Mouse (Mus musculus) mouse trophoblast stem cell (cell line): ENCODE measurements around the gene Bard1.

Experiments used
- in situ Hi-C, 2 experiments: fragments of 300-500 bp; cut with MseI, MboI; formaldehyde crosslinking; loops; 2 replicates in 1 of 2; 3 replicates in 1 of 2; pipeline ENCODE4 v1.15.1; 2025

Gene Bard1

GRCm38 (mm10) chr1:71102344-71103173, at the start of gene Bard1:
Bard1 (minus strand) TSS chr1:71103146.
- in situ Hi-C loops = no loop called here

- in situ Hi-C loops = no loop called here
Observed at GRCm38 (mm10) chr1:71127171-71127570, 24.2 kb upstream of the Bard1 start.

DNA sequence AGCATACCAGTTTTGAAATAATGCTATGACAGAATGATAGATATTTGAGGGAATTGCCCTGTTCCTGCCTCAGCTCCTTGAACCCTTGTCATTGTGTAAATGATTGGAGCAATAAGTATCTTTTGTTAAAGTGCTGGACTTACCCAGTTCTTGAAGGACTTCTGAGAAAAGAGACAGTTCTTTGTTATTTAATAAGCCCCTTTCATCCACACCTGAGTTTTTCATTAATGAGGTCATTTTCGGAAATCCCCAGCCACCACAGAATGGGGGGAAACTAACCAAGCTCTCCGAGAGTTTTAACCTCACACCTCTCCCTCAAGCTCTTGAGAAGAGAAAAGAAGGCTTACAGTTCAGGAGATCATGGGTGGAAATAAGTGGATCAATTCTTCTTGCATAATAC, 15.6 kb upstream of the Bard1 start:
- in situ Hi-C loops = no loop called here

GRCm38 (mm10) chr1:71117253-71117652, 14.3 kb upstream of the Bard1 start:
- in situ Hi-C loops = no loop called here

DNA sequence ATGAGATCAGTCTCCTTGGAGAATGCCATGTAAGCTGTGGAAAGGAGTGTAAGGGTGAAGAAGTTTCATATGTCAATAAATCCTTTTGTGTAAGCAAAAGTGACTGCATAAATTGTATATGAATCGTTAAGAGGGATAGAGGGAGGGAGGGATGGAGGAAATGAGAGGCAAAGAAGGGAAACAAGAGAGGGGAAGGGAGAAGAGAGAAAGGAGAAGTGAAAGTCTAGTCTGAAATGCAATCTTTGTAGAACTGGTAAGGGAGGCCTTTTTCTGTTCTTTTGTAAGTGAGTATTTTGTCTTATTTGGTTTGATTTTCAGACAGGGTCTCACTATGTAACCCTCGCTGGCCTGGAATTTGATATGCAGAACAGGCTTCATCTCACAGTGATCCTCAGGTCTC, 12.8 kb upstream of the Bard1 start:
- in situ Hi-C loops = no loop called here

DNA sequence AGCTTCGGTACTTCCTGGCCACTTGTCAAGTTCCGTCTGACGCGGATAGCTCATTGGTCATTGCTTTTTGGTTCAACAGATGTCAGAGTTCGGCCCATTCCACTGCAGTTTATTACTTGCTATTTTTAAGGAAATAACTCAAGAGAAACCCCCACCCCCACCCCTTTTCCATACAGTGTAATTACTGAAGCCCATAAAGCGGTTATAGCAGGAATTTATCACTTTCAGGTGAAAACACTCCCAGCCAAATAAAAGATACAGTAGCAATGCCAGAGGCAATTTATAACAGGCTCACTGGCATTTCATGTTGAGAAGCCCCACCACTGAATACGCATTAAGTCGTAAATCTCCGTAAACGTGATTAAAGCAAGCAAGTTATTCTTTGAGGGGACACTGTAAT, 6.9 kb upstream of the Bard1 start:
- in situ Hi-C loops = no loop called here

GRCm38 (mm10) chr1:71106127-71106526, 3.2 kb upstream of the Bard1 start:
- in situ Hi-C loops = no loop called here

DNA sequence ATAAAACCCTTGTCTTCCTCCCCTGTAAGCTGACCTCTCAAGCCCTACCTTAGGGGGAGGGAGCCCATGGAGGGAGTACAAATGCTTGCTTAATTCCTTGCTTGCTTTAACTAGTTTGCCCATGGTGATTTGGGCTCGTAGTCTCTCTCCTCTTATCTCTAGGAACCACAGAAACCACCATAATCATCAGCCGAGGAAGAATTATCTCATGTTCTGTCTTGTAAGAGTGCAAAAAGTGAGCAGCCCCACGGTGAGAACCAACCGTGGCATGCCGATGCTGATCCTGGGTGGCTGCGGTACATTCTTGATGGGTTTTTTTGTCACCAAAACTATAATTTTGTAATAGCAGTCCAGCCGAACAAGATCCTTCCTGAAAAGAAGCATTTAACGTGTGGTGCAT, 2.8 kb upstream of the Bard1 start:
- in situ Hi-C loops = no loop called here

GRCm38 (mm10) chr1:71103174-71103864, 373 bp upstream of the Bard1 start:
- in situ Hi-C loops = no loop called here

DNA sequence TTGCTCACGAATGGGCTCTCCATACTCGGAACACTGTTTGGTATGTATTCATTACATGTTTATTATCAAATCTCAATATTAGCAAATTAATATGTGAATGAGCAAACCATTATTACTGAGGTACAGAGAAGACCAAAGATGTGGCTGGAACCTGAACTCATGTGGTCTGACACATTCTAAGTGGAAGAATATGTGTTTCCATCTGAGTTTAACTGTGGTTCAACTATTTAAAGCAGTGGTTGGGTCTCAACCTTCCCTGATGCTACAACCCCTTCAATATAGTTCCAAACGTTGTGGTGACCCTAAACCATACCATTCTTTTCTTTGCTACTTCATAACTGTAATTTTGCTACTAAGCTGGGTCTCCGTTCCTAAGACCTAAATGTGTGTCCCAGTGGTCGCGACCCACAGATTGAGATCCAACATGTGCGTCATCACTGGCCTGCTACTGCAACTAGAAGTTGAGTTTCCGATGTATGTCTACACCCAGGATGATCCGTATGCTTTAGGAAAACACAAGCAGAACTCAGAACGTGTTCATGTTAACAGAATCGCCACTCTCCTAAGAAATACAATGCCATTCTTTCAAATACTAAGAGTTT, 1.5 kb downstream of the Bard1 start:
- in situ Hi-C loops = no loop called here

DNA sequence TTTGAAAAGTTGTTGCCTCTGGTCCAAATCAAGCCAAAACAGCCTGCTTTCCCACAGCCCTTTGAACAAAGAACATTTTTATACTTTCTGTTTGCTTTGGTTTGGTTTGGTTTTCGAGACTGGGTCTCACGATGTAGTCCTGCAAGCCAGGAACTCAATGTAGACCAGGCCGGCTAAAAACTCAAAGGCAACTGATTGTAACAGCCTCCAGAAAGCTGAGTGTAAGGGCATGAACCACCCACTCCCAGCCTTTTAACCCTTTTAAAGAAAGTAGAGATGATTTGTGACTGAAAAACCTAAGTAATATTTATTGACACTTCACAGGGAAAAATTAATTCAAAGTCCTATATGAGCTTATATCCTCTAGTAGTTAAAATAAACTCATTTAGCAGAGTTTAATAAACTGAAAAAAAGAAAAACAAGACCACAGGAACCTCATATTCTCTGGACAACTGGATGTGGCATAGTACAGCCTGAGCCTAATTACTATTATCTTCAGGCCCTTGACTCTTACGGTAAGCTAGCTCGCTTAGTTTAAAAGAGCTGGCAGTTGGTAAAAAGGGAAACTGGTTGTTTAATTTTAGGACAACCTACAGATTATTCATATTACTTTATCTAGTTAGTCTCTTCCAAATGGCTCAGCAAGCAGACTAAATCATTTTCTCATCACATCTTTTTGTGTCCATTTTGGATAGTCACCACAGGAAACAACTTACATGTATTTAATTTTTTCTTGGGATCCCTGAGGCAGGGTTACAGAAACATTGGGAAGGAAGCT, 2.2 kb downstream of the Bard1 start:
- in situ Hi-C loops = no loop called here

DNA sequence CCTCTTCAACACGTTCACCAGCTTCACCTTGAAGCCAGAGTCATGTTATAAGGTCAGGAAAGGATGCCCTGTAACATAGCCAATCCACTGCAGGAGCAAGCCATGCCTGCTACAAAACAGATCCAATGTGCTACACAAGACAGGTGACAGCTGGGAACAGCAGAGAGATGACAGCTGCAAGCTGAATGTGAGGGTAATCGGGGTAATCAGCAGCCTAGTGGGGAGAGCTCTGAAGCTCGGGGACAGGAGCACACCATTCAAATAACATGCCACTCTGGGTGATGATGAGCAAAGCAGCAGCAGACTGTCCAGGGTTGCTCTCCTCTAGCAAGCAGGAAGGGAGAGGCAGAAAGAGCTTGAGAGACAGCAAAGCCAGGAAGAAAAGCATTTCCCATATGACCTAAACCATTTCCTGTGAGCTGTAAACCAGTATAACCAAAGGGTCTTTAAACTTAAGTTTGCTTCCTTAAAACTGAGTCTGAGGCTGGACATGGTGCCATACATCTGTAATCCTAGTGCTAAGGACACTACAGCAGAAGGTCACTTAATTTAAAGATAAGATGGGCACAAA, 2.9 kb downstream of the Bard1 start:
- in situ Hi-C loops = no loop called here

- in situ Hi-C loops = no loop called here
Observed at GRCm38 (mm10) chr1:71096031-71096430, 6.9 kb downstream of the Bard1 start.

DNA sequence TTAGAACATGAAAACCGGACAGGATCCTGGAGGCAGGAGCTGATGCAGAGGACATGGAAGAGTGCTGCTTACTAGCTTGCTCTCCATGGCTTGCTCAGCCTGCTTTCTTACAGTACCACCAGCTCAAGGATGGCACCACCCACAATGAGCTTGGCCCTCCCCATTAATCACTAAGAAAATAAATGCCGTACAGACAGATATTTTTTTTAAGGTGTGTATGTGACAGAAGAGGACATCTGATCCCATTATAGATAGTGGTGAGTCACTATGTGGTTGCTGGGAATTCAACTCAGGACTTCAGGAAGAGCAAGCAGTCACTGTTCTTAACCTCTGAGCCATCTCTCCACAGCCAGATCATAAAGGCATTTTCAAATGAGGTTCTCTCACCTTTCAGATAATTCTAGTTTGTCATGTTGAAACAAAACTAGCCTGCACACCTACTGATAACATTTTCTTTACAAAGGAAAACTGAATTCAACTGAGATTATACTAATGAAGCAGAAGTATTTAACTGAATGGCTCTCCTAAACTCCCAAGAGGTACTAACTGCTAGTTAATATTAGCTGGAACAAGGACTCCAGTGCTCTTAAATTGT, 7.6 kb downstream of the Bard1 start:
- in situ Hi-C loops = no loop called here

- in situ Hi-C loops = no loop called here
Observed at GRCm38 (mm10) chr1:71075651-71076050, 27.3 kb downstream of the Bard1 start.

DNA sequence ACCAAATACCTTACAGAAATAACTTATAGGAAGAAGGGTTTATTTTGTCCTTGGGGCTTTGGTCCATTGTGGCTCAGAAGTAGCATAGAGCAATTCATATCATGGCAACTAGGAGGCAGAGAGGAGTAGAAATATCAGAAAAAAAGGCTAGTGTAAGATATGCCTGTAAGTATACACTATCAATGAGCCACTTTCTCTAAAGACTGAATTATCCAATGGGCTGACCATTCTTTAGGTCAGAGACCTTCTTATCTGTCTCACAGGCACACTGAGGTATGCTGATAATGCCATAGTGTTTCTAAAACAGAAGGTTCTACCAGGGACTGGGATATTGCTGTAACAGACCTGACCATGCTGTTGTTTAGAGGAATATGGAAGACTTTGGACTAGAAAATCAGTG, 32.2 kb downstream of the Bard1 start:
- in situ Hi-C loops = no loop called here

GRCm38 (mm10) chr1:71068728-71069304, 34.1 kb downstream of the Bard1 start:
- in situ Hi-C loops = no loop called here

- in situ Hi-C loops = no loop called here
Observed at GRCm38 (mm10) chr1:71063885-71064492, 39.0 kb downstream of the Bard1 start.

- in situ Hi-C loops = no loop called here
Observed at GRCm38 (mm10) chr1:71056143-71056542, 46.8 kb downstream of the Bard1 start.

- in situ Hi-C loops = no loop called here
Observed at GRCm38 (mm10) chr1:71055454-71055853, 47.5 kb downstream of the Bard1 start.
